Mouse (Mus musculus) kidney, postnatal 10 days (tissue): ENCODE measurements around the gene Kxd1.

Experiments
- DNase-seq: peaks from one replicate; pipeline ENCODE4 v3.0.0; 2021; ENCODE audit warnings: mixed read lengths

The Kxd1 gene

DNA sequence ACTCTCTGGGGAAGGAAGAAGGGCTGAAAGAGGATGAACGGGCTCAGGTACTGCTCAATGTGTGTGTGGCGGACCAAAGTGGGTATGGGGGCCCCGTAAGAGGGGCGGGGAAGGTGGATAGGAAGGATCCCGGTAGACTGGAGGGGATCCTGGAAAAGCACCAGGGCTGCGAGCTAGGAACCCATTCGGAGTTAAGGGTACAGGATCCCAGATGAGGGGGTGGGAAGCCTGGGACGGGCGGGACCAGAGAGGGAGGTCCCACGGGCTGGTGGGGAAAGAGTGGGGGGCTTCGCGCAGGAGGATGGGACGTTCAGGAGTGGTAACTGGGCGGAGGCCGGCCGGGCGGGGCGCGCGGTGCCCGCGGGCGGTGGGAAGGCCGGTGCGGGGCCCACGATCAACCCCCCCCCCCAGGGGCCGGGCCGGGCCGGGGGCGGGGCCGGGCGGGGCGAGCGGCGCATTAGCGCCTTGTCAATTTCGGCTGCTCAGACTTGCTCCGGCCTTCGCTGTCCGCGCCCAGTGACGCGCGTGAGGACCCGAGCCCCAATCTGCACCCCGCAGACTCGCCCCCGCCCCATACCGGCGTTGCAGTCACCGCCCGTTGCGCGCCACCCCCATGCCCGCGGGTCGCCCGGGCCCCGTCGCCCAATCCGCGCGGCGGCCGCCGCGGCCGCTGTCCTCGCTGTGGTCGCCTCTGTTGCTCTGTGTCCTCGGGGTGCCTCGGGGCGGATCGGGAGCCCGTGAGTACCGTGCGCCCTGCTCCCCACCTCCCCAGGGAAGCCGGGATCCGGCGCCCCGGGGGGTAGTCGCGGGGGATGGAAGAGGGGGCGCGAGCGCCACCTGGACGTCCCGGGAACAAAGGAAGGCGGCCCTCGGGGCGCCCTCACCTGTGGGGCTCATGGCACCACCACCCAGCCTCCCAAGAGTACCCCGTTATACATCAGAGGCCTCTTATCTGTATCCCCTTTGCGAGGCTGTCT, 34.8 kb downstream of the Kxd1 start, which contains the start of gene Crlf1:
Gene Crlf1, plus strand, starts transcription at position 495 of the 977 bp plus-strand sequence.
- DNase-seq: no peak

DNA sequence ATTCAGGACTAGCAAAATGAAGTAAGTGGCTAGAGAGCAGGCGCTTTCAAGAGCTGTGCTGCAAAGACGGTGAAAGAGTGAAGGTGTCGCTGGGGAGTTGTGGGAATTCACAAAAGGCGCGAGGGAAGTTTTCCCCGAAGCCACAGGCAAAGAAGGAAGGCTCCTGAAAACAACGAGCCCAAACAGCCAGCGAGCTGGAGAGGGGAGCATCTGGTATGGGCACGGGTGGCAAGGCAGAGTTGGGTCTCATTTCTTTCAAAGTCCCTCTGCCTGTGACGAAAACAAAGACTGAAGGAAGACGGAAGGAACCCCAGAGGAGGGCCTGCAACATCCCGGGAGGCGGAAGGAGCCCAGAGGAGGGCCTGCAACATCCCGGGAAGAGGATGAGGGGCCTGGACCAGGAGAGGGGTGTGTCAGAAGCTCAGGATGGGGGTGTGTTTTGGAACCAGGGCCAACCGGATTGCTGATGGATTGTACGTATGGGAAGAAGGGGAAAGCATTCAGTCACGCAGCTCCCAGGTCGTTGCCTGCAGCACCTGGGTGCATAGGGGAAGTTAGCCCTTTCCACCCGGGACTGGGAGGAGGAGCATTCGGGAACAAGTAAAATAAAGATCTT, 36.8 kb downstream of the Kxd1 start:
- no peak for DNase-seq

DNA sequence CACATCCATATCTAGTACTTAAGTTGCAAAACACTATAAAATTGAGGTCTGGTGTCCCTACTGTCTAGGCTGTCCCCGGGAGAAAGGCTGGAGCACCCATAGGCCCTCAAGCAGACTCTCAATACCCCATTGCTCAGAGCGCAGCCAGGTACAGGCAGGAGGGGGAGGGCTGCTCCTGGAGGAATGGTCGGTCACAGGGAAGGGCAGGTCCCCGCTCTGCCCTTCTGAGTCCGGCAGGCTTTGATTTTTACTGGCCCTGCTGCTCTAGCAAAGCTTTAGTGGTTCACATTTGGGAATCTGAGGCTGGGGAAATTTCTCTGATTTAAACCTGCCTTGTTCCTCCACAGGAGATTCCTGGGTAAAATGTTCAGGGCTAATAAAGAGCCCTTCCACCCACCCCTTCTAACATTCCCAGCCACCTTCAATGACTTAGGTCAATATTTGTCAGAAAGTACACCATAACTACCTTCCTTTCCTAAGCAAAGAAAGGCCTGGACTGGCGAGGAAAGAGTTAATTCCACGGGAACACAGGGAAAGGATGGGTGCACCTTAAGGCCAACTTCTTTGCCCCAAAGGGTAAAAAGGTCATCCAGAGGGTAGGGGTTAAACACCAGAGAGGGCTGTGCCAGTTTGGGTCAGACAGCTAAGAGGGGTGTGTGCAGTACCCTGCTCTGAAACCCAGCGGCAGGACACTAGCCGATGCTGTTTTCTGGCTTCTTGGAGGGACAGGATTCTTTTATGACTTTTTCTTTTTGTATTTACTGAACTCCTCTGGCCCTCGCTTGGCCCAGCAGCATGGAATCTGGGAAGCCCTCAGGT, 37.5 kb downstream of the Kxd1 start:
- no peak for DNase-seq

DNA sequence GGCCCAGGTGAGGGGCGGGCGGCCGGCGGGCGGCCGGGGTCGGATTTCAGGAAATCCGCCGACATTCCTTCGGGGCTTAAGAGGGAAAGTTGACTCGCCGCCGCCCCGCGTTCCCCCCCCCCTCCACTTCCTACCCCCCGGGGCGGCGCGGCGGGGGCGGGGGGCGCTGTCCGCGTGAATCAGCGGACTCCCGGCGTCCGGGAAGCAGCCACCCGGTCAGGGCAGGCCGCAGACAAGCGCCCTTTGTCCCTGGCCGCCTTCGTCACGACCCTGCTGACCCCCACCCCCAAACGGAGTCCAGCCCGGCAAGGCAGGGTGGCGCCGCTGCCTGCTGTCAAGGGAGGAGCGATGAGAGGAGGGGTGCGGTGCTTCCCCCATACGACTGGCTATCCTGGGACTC, 38.2 kb downstream of the Kxd1 start:
- peak; percentile 60 for DNase-seq

DNA sequence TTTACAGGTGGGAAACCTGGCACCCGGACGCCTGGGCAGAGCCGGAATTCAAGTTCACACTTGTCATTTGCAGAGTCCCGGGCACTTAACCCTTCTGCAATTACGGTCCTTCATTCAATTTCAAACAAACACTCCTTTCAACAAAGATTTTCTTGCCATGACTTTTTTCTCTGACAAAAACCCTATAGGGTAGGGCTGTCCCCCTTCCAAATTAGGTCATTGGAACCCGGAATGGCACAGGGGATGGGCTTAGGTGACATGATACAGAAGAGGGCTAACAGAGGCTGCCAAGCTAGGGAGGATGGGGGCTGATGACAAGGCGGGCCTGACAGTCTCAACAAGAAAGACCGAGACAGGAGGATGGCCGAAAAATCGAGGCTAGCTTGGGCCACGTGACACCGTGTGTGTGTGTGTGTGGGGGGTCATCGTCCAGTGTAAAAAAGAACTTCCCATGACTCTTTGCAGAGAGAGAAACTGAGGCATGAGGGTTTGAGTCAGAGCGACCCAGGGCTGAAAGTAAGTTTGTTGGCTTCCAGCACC, 38.8 kb downstream of the Kxd1 start:
- DNase-seq: no peak

DNA sequence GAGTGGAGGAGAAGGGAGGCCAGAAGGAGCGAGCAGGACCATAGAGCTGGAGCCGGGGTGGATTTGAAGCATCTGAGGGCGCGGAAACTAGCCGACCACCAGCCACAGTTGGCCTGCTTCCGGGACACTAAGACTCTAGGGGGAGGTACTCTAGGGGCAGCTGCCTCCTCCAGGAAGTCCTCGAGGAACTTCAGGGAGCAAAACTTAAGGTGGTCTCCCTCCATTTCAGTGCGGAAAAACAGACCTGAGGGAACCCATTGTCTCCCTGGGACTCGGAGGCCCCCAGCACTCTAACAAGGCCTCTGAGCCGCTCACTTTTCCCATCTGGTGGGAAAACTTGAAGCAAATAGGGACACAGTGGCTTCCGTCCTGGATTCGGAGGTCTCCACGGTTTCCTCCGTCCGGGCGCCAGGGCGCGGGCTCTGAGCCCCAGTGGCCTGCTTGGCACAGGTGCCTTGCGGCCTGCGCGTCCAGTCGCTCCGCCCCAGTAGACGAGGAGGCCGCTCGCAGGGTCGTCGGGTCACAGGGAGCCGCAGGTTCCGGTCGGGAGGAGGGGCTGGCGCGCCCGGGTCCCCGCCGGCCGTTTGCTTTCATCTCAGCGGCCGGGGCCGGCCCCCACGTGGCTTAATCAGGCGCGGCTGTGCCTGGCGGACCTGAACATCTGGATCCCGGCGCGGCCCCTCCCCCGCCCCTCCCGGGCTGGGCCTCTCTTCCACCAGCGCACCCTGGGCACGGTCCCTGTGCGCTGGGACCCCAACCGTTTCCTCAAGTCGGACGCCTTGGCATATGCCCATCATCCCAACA, 39.6 kb downstream of the Kxd1 start:
- DNase-seq: peak; percentile 54

DNA sequence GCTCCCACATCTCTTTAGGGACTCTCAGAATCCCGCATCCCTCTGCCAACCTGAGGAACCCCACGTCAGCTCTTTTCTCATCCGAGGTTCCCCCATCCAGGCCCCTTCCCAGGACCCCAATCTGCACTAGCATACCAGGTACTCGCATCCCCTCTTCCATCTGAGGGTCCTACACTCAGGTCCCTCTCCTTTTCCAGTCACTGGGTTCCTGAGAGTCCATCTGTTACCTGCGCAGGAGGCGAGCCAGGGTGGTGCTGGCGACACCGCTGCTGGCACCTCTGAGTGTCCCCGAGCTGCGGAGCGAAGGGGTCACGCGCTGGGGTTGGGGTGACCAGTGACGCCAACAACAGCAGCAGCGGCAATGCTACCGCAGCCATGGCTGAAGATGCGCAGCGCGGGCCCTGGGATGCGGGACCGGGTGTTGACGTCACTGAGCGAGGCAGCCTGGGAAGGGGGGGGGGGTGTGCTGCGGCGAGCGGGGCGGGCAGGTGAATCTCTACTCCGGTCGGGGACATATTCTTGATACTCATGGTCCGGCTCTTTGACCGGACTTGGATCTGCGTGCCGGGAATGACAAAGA, 40.7 kb downstream of the Kxd1 start, which contains the start of gene Tmem59l:
Gene Tmem59l, minus strand, starts transcription at position 418 of the 580 bp plus-strand sequence.
- no peak for DNase-seq

DNA sequence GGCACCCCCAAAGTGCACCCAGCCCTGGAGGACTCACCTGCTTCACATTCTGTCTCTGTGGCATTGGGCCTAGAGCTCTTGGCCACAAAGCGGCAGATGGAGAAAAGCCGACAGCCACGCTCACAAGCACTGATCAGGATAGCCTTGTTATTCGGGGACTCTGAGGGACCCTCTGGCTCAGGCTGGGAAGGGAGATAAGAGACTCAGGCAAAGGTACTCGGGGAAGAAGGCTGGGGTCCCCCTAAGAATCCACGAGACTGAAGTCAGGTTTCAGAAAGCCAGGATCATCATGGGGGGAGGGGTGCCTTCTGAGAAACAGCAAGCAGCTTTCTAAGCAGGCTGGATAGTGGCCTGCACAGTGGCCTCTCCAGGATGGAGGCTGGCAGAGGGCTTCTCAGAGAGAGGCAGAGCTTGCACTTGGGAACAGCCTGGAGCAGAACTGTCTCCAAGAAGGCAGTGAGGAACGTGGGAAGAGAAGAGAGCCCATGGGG, 41.5 kb downstream of the Kxd1 start:
- no peak for DNase-seq

DNA sequence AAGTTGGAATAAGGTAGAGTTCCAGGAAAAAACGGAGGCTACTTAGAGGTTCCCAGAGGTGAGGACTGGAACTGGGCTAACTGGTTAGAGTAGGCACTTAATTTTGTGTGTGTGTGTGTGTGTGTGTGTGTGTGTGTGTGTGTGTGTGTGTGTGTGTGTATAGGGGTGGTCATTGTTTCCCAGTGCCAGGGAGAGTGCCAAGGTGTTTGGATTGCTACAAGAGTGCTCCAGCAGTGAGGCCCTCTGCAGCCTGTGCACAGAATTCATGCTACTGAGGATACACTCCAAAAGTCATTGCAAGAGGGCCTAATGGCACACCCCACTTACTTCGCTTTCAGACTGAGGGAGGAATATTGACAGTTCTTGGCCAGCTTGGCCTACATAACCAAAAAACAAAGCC, 44.8 kb downstream of the Kxd1 start:
- no peak for DNase-seq

DNA sequence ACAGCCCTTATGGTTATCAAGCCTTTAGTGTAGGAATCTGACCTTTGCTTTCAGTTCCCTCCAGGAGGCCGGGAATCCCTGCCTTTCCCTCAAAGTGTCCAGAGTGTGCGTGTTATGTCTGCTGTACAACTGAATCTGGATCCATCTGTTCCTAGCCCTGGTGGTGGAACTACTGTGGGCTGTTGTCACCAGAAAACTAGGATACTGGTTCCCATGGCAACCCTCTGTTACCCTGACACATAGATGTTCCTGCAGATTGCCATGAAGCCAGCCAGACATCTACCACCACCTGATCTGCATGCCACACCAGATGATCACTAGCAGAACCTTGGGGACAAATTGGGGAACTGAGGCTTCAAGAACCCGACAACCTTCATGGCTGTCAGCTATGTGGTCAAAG, 45.8 kb downstream of the Kxd1 start:
- DNase-seq: no peak

DNA sequence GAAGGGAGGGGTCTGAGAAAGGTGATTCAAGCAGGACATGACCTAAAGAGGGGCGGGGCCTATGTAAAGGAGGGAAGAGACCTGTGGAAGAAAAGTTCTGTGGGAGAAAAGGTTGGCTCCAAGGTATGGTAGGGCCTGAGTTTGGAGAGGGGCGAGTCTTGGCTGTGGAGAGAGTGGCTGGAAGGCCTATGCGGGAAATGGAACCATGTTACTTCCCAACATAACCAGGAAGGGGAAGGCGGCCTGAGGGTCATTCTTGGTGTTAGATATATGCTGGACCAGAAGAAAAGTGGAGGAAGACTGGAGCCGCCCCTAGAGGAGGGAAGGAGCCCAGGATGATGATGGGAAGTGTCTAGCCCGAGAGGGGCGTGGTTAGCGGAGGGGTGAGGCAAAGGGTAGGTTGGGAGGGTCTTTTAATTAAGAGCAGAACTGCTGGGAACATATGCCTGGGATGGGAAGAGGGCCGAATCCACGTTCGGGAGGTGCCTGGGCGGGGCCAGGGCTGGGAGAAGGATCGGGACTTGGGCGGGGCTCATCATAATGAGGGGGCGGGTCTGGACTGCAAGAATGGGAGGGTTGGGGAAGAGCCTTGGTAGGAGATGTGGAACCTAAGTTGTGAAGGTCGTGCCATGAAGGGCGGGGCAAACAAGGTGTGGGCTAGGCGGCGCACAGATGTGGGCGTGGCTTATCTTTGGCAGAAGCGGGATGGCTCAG, 50.3 kb downstream of the Kxd1 start:
- peak; percentile 55 for DNase-seq

DNA sequence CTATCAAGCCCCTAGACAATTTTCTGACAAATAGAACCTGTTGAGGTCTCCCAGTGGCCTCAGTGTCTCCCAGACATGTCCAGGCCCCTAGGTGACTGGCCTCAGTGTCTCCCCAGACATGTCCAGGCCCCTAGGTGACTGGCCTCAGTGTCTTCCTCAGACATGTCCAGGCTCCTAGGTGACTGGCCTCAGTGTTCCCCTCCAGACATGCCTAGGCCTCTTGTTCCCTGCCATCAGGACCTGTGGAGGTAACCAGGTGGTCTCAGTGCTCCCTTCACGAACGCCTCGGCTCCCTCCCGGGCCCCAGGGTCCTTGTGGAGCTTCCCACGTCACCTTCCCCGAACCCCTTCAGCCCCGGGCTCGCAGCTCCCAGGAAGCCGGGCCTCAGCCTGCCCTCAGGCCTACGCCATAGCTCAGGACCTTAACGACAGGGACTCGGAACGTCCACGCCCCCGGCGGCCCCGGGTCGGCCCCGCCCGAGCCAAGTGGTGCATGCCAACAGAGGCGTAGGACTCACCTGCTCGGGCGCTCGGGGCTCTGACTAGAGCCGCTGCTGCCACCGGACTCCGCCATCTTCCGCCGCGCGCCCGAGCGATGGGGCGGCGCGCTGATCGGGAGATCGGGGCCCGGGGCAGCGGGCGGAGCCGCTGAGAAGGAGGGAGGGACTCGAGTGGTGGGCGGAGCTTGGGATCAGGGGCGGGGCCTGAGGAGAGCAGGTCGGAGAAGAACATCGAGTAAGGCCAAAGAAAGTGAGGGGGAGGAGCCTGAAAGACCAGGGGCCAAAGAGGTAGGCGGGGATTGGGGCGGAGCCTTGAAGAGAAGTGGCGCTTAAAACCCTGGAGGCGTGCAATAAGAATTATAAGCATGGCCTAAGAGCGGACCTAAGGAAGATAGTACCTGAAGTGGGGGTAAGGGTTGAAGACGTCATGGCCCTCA, 51.2 kb downstream of the Kxd1 start, which contains the start of gene Klhl26:
Gene Klhl26, minus strand, starts transcription at position 636 of the 936 bp plus-strand sequence.
- DNase-seq: peak; percentile 98

DNA sequence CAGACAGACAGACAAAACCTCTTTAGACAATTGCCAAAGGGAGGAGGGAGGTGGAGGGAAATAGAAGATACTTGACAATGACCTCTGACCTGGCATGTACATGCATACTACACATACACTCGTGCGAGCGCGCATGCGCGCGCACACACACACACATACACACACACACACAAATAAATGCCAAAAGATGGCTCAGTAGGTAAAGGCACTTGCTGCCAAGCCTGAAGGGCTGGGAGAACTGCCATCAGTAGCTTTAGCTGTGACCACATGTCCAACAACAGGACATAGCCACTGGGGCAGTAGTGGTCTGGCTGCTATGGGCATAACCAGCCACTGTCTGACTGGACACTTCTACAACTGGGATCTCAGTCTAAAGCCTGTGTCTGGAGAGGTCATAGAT, 55.9 kb downstream of the Kxd1 start:
- DNase-seq: no peak

DNA sequence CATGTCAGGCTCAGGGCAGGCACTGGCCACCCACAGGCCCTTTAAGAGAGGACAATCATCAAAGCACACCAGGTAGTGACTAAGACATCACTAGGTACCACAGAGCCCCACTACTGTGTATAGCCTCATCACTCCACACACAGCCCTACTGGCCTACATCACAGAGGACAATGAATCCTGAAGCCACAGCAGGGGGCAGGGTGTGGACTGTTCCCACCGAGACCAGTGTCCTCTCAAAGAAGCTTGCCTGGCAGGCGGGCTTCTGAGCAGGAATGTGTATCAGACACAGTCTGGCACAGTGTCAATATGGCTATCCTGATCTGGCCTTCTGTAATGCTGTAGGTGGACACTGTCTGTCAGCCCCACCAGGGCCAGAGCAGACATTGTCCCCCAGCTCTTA, 57.8 kb downstream of the Kxd1 start:
- DNase-seq: no peak

DNA sequence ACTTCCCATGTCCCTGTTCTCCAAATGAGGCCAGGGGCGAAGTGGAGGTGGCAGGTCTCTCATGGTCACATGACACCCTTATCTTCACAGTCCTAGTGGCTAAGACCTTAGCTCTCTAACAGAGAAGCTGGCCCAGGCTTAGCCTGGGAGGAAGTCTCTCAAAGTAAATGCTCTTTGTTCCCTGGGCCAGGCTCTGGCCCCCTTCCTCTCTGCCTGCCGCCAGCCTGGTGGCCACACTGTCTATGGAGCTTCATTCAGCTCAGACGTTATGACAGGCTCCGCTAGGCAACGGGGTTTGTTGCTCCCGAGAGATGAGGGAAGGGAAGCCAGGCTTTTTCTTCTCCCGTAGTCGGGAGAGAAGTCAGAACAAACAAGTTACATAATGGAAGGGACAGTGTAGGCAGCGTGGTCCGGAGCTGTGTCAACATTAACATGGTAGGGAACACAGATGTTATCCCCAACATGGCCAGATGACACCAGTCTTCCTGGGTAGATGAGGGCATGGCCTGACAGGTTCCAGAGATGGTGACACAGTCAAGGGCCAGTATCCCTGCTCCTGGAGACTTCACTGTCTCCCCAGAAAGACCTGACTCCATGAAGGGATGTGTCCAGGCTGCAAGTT, 58.4 kb downstream of the Kxd1 start:
- no peak for DNase-seq

DNA sequence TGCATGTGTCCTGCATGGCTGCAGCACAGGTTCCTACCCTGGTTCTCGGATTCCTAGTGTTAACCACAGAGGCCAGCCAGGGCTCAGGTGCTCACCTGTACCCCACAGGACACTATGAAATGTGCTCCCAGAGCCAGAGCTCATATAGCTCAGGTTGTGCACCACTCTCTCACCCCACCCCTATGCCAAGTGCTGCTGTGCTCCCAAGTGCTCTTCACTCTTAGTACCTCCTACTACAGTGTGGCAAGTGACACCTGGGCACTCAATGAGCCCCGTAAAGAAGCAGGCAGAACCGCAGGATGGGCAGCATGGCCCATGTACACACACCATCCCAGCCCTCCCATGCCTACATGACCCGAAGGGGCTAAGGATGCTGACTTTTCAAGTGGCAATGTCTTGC, 59.0 kb downstream of the Kxd1 start:
- DNase-seq: no peak

DNA sequence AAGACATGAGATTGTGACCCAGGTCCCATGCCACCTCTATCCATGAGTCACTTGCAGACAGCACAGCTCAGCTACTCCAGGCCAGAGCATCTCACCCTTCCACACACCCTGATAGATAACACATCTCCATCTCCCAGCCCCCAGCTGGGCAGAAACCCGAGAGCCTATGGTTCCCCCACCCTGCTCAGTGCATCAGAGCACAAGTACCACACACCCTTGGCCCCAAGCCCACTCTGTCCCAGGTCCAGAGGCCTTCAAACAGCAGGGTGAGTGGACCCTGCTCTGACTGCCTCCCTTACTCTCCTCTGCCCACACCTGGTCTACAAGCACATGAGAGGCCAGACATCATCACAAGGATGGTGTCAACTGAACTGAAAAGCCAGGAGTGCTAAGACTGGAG, 59.8 kb downstream of the Kxd1 start:
- no peak for DNase-seq

DNA sequence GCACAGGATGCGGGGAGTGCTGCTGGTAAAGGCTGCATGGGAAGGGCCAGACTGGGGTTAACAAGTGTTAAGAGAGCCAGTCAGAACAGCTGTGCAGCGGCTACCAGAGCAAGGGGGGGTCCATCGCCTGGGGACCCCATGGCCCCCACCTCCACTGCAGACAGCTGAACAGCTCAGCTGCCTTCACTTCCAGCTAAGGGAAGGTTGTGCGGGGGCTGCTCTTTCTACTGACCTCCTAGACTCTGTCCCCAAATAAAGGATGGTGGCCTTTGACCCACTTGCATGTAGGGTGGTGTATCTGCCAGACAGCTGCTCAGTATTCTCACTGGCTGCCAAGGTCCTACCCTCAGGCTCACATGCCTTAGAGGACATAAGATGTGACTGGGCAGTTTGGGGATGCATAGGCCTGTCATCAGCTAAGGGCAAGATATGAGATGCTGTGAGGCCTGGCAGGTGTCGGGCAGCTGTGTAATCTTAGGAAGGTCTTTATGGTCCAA, 60.5 kb downstream of the Kxd1 start:
- peak; percentile 57 for DNase-seq

DNA sequence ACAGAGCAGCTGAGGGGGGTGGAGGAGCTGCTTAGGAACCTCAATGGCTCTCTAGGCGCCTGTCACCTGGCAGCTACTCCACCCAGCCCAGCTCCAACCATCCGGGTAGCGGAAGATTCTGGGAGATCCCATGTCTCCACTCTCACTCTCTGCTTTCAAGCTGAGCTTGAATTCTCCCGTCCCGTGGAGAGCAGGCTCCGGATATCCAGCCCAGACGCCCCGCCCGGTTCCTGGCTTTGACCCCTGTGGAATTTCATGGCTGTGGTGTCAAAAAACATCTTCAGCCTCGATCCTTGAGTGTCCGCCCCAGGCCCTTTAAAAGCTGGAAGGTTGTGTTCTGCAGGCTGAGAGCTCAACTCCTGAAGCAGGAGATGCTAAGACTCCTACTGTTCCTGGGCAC, 61.0 kb downstream of the Kxd1 start:
- peak; percentile 74 for DNase-seq
